Mouse (Mus musculus): ENCODE data around the gene Zfp639. TPM values are rescaled to one million over a fixed set of nuclear protein-coding genes. Genes with fewer than 3 reads are reported as not detected.

The Zfp639 gene
- total and polyA plus RNA-seq, 3 experiments, result 34.1 to 302 (median 35.4) TPM

DNA sequence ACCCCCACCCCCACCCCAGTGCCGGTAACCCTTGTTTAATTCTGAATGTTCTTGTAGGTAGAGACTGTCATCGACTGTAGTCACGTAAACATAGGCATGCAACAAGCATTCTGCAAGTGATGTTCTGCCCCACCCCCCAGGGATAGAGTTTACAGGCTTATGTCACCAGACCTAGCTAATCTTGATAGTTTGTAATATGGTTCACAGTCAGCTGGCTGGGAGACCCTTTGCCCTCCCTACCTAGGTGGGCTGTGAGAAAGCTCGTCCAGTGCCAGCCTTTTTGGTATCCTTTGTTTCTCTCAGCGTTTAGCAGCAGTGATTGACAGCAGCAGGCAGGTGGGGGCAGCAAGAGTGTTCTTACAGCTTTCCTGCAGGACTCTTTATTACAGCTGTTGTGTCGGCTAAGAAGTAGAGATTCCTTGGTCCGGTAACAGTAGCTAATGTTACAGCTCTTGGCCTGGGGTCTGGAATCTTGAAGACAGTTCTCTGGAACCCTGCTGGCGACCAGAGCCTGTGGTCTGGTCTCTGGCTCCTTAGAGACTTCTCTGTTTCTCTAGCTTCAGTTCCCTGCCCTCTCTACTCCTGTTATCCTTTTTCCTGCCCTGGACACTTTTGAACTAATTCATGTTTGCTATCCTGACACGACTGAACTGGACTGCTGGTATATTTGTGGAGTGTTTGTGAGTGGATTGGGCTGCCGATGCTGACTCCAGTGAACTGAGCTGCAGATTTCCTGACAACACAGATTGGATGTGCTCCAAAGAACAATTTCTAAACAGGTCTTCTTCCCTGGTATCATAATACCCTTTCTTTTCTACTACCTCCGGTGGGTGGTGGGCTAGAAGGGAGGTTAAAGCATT lies 3.5 kb upstream of the Zfp639 start:
- H3K36me3 ChIP-seq (ENCODE audit: control insufficient read depth in 1 of 2, insufficient read depth in 2 of 2, low read length in 2 of 2), result peaks cover 0 to 2% of the 10 kb centered on the region in 2 experiments; a peak in 1 of 4 replicates
- peaks cover 0 to 1% of the 10 kb centered on the region in 2 experiments; a peak in 2 of 4 replicates for H3K4me1 ChIP-seq (ENCODE audit: control insufficient read depth in 1 of 2, insufficient read depth in 2 of 2, low read length in 2 of 2)
- no peak overlapping the region for H3K9ac ChIP-seq (ENCODE audit: control insufficient read depth, low read depth, low read length, poor library complexity, severe bottlenecking)
- no peak overlapping the region for H3K27ac ChIP-seq (ENCODE audit: control insufficient read depth, low read depth, low read length)
- H3K4me3 ChIP-seq (ENCODE audit: control insufficient read depth in 1 of 2, insufficient read depth in 1 of 2, low read depth in 2 of 2, low read length in 2 of 2), result no peak overlapping the region
- peaks cover 2% of the 10 kb centered on the region in 2 experiments for H3K27me3 ChIP-seq (ENCODE audit: control insufficient read depth in 1 of 2, insufficient read depth in 2 of 2, low read length in 2 of 2)
- TF ChIP-seq POLR2A (IDR thresholded peaks at IDR 0.05; ENCODE audit: control insufficient read depth in 1 of 2, insufficient read depth in 1 of 2, low read depth in 1 of 2, low read length in 2 of 2, poor library complexity in 1 of 2) (no peak), JUND (IDR thresholded peaks at IDR 0.05; ENCODE audit: low read depth, low read length) (no peak), ELF1 (IDR thresholded peaks at IDR 0.05; ENCODE audit: low read depth, low read length) (no peak), BHLHE40 (IDR thresholded peaks at IDR 0.05; ENCODE audit: borderline replicate concordance, low read depth, low read length) (no peak), POLR2AphosphoS5 (IDR thresholded peaks at IDR 0.05; ENCODE audit: borderline replicate concordance, low read depth, low read length) (no peak), MXI1 (IDR thresholded peaks at IDR 0.05; ENCODE audit: low read depth, low read length) (no peak), MYB (IDR thresholded peaks at IDR 0.05; ENCODE audit: low read depth, low read length) (no peak), GATA1 (IDR thresholded peaks at IDR 0.05; ENCODE audit: low read depth, low read length) (no peak), MYC (IDR thresholded peaks at IDR 0.05; ENCODE audit: low read depth, low read length) (no peak), KAT2A (conservative IDR thresholded peaks at IDR 0.05; ENCODE audit: low read depth, low read length) (no peak), TBP (IDR thresholded peaks at IDR 0.05; ENCODE audit: low read depth, low read length) (no peak), UBTF (IDR thresholded peaks at IDR 0.05; ENCODE audit: borderline replicate concordance, insufficient read depth, low read depth, low read length) (no peak), TAL1 (IDR thresholded peaks at IDR 0.05; ENCODE audit: low read length) (no peak), HCFC1 (IDR thresholded peaks at IDR 0.05; ENCODE audit: low read depth, low read length) (no peak), ZMIZ1 (IDR thresholded peaks at IDR 0.05; ENCODE audit: low read depth, low read length) (no peak), RAD21 (IDR thresholded peaks at IDR 0.05; ENCODE audit: low read depth, low read length) (no peak), POLR2AphosphoS2 (IDR thresholded peaks at IDR 0.05; ENCODE audit: low read length) (no peak), MAZ (IDR thresholded peaks at IDR 0.05; ENCODE audit: low read depth, low read length) (no peak)
- peaks cover 11% of the 10 kb centered on the region for H3K79me2 ChIP-seq (ENCODE audit: control insufficient read depth, insufficient read depth, low read length, poor library complexity)
- no peak for DNase-seq (ENCODE audit: low read depth, low spot score)
- H3K9me3 ChIP-seq (replicated peaks; ENCODE audit: insufficient read depth, low read length), result no peaks in the 10 kb centered on the region

DNA sequence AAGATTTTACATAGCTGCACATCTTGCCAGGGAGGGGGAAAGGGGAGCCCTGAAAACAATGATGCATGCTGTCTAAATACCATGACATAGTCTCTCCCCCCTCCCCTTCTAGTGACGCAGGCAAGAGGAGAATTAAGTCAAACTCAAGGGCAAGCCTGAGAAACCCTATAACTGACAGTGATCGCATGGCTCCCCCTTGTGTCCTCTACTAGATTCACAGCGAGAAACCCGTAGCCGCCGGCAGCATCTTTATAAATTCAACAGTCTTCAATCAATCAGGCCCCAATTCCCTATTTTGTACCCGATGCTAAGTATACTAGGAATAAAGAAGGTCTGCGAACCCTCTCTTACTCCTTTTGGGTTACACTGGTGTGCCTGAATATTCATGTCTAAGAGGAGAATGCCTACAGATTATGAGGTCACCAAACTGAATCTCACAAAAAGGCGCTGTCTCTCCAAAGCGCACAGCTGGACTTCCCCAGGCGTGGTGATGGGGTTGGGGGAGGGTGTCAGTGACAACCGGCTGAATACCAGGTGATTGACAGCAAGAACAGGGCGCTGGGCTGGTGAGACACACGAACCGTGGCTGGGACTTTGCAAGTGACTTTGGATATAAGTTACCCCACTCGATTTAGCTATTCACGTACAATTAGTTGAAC lies 1.3 kb upstream of the Zfp639 start:
- Histone ChIP-seq H3K27ac (ENCODE audit: control insufficient read depth, low read depth, low read length) (peak overlapping the region; percentile 80; the same call in 1 of the 2 replicates), H3K9me3 (replicated peaks; ENCODE audit: insufficient read depth, low read length) (no peaks in the 10 kb centered on the region), H3K27me3 (ENCODE audit: control insufficient read depth in 1 of 2, insufficient read depth in 2 of 2, low read length in 2 of 2) (no peaks in the 10 kb centered on the region; a peak in 1 of 4 replicates), H3K9ac (ENCODE audit: control insufficient read depth, low read depth, low read length, poor library complexity, severe bottlenecking) (peak overlapping the region; percentile 86), H3K4me1 (ENCODE audit: control insufficient read depth in 1 of 2, insufficient read depth in 2 of 2, low read length in 2 of 2) (peaks cover 14 to 18% of the 10 kb centered on the region in 2 experiments), H3K79me2 (ENCODE audit: control insufficient read depth, insufficient read depth, low read length, poor library complexity) (peaks cover 23% of the 10 kb centered on the region), H3K36me3 (ENCODE audit: control insufficient read depth in 1 of 2, insufficient read depth in 2 of 2, low read length in 2 of 2) (peaks cover 0 to 20% of the 10 kb centered on the region in 2 experiments; a peak in 3 of 4 replicates), H3K4me3 (ENCODE audit: control insufficient read depth in 1 of 2, insufficient read depth in 1 of 2, low read depth in 2 of 2, low read length in 2 of 2) (peak overlapping the region; percentile 76 to 92)
- DNase-seq (ENCODE audit: low read depth, low spot score), result peak; percentile 88
- no peak for TF ChIP-seq MEF2A (IDR thresholded peaks at IDR 0.05; ENCODE audit: extremely low read depth, insufficient replicate concordance, low read depth, low read length, poor library complexity, severe bottlenecking)
- TF ChIP-seq TBP (IDR thresholded peaks at IDR 0.05; ENCODE audit: low read depth, low read length), result 0 out of 2 replicates have a peak, but pooled peaks have one; percentile 19
- TF ChIP-seq ZKSCAN1 (IDR thresholded peaks at IDR 0.05; ENCODE audit: low read depth, low read length), result no peak
- peak; percentile 98 for TF ChIP-seq RAD21 (IDR thresholded peaks at IDR 0.05; ENCODE audit: low read depth, low read length)
- no peak for TF ChIP-seq TAL1 (IDR thresholded peaks at IDR 0.05; ENCODE audit: low read length)
- TF ChIP-seq POLR2A (IDR thresholded peaks at IDR 0.05; ENCODE audit: control insufficient read depth in 1 of 2, insufficient read depth in 1 of 2, low read depth in 1 of 2, low read length in 2 of 2, poor library complexity in 1 of 2), result no peak
- TF ChIP-seq MAX (IDR thresholded peaks at IDR 0.05; ENCODE audit: low read length), result no peak
- TF ChIP-seq RCOR1 (IDR thresholded peaks at IDR 0.05; ENCODE audit: low read depth, low read length), result no peak
- peak; percentile 63; the same call in 1 of the 2 replicates for TF ChIP-seq SIN3A (IDR thresholded peaks at IDR 0.05; ENCODE audit: low read length)
- no peak for TF ChIP-seq POLR2AphosphoS5 (IDR thresholded peaks at IDR 0.05; ENCODE audit: borderline replicate concordance, low read depth, low read length)
- no peak for TF ChIP-seq USF1 (IDR thresholded peaks at IDR 0.05; ENCODE audit: low read depth, low read length)
- TF ChIP-seq ZMIZ1 (IDR thresholded peaks at IDR 0.05; ENCODE audit: low read depth, low read length), result no peak
- no peak for TF ChIP-seq ELF1 (IDR thresholded peaks at IDR 0.05; ENCODE audit: low read depth, low read length)
- TF ChIP-seq USF2 (IDR thresholded peaks at IDR 0.05; ENCODE audit: borderline replicate concordance in 1 of 2, insufficient read depth in 1 of 2, low read depth in 1 of 2, low read length in 2 of 2), result no peak
- no peak for TF ChIP-seq GABPA (IDR thresholded peaks at IDR 0.05; ENCODE audit: low read depth, low read length)
- peak; percentile 78 for TF ChIP-seq ETS1 (IDR thresholded peaks at IDR 0.05; ENCODE audit: low read depth, low read length)
